In the genomic region with DNA sequence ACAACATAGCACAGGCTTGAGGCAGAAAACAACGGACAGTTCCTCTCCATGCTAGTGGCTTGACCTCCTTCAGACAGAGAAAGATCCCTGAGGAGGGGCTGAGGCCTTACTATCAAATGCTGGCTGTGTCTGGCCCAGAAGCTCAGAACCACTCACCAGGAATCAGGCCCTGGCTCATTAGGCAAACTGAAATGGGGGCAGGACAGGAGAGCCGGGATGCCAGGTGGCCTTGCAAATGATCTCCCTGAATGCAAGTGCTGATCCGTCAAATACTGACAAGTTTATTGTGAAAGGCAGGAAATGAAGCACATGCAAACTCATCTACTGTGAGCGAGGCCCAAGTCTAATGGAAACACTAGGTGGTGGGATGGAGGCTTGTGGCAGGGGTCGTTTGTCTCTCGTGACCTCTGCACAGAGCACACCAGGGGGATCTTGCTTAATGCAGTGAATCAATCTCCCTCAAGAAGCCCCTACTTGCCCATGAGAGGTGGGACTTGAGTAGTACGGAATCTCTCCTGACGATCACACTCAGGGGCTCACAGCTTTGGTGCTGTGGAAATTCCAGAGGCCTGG, we compare ENCODE assay signal across 30 mouse cellular contexts. TPM values are rescaled to one million over a fixed set of nuclear protein-coding genes. Genes with fewer than 3 reads are reported as not detected.
DNase-seq lines count a peak whose midpoint lies in the region; ATAC-seq lines count a peak whose summit lies in the region.
"Had no signal": no experiment of that assay in that cellular context is flagged by ENCODE, and none has a peak within 500 bp of the region (broad histone marks: within the 10 kb centered on the region; RNA-seq: fewer than 3 reads in every experiment).

No protein-coding gene starts in this region.

- 24% methylated on average over 8 of the region's 8 CpGs for WGBS in forebrain, embryonic 12.5 days
- WGBS in forebrain, embryonic 10.5 days, result 32% methylated on average over 8 of the region's 8 CpGs
- 17% methylated on average over 8 of the region's 8 CpGs for WGBS in kidney, embryonic 15.5 days

- no peaks in the 10 kb centered on the region for H3K36me3 ChIP-seq in forebrain, embryonic 12.5 days (replicated peaks)
- H3K36me3 ChIP-seq in forebrain, embryonic 10.5 days (replicated peaks), result no peaks in the 10 kb centered on the region
- no peaks in the 10 kb centered on the region for H3K36me3 ChIP-seq in kidney, embryonic 15.5 days
- H3K36me3 ChIP-seq: embryonic facial prominence, embryonic 13.5 days; forebrain, embryonic 15.5 days; liver, embryonic 13.5 days had no signal

- peaks cover 7% of the 10 kb centered on the region; the same call in 1 of the 2 replicates for H3K27me3 ChIP-seq in forebrain, embryonic 12.5 days
- H3K27me3 ChIP-seq in forebrain, embryonic 10.5 days (ENCODE audit: poor library complexity, severe bottlenecking), result peaks cover 9% of the 10 kb centered on the region; the same call in 1 of the 2 replicates
- peaks cover 5% of the 10 kb centered on the region; the same call in 1 of the 2 replicates for H3K27me3 ChIP-seq in kidney, embryonic 15.5 days
- H3K27me3 ChIP-seq: forebrain, embryonic 15.5 days; liver, embryonic 13.5 days had no signal

- DNase-seq in forebrain, embryonic 10.5 days (ENCODE audit: extremely low spot score, low spot score), result no peak
- no peak for DNase-seq in kidney, adult 8-10 months
- peak; percentile 53 for DNase-seq in Muller cell, postnatal 12 days (ENCODE audit: inconsistent ontology term)
- DNase-seq in embryo, embryonic 9.5 days (ENCODE audit: extremely low spot score), result peak; percentile 36
- no peak for DNase-seq in gastrocnemius, postnatal 10 days
- DNase-seq: adrenal gland, postnatal 25 days; cerebellum, adult 9-10 months; gastrocnemius, postnatal 25 days; heart, postnatal 36 days; kidney, adult 11 months; layer of hippocampus, adult 9-11 months; liver, embryonic 13.5 days; lung, embryonic 14.5 days; lung, postnatal 36 days; right cerebral cortex, postnatal 25 days; spleen, adult 18-20 months; thymus, postnatal 14 days had no signal

- no peak overlapping the region for H3K4me2 ChIP-seq in forebrain, embryonic 12.5 days
- H3K4me2 ChIP-seq in kidney, embryonic 15.5 days, result no peak overlapping the region
- H3K4me2 ChIP-seq: embryonic facial prominence, embryonic 13.5 days; forebrain, embryonic 15.5 days; liver, embryonic 13.5 days; lung, embryonic 14.5 days had no signal

- H3K9me3 ChIP-seq in forebrain, embryonic 12.5 days, result no peaks in the 10 kb centered on the region
- H3K9me3 ChIP-seq in forebrain, embryonic 10.5 days, result no peaks in the 10 kb centered on the region
- no peaks in the 10 kb centered on the region for H3K9me3 ChIP-seq in kidney, embryonic 15.5 days (replicated peaks)
- H3K9me3 ChIP-seq: embryonic facial prominence, embryonic 13.5 days; forebrain, embryonic 15.5 days; liver, embryonic 13.5 days had no signal

- no peak overlapping the region for H3K4me3 ChIP-seq in forebrain, embryonic 12.5 days (replicated peaks)
- no peak overlapping the region for H3K4me3 ChIP-seq in forebrain, embryonic 10.5 days
- no peak overlapping the region for H3K4me3 ChIP-seq in kidney, embryonic 15.5 days (replicated peaks)
- H3K4me3 ChIP-seq: embryonic facial prominence, embryonic 13.5 days; forebrain, embryonic 15.5 days; liver, embryonic 13.5 days had no signal

- peaks cover 7% of the 10 kb centered on the region for H3K4me1 ChIP-seq in forebrain, embryonic 12.5 days
- H3K4me1 ChIP-seq in forebrain, embryonic 10.5 days, result peaks cover 12% of the 10 kb centered on the region
- no peaks in the 10 kb centered on the region for H3K4me1 ChIP-seq in kidney, embryonic 15.5 days
- H3K4me1 ChIP-seq: embryonic facial prominence, embryonic 13.5 days; liver, embryonic 13.5 days had no signal

- H3K9ac ChIP-seq in forebrain, embryonic 12.5 days, result no peak overlapping the region
- H3K9ac ChIP-seq in kidney, embryonic 15.5 days, result no peak overlapping the region
- H3K9ac ChIP-seq: embryonic facial prominence, embryonic 13.5 days; forebrain, embryonic 15.5 days; liver, embryonic 13.5 days; lung, embryonic 14.5 days had no signal

- 0 out of 2 replicates have a peak, but pooled peaks have one; percentile 27 for ATAC-seq in forebrain, embryonic 12.5 days (ENCODE audit: low FRiP score)
- ATAC-seq in kidney, embryonic 15.5 days (replicated peaks; ENCODE audit: low FRiP score), result peak; percentile 64
- no peak for ATAC-seq in megakaryocyte progenitor cell, adult 5-6 weeks (replicated peaks; ENCODE audit: poor library complexity)
- ATAC-seq: forebrain, embryonic 15.5 days; midbrain, embryonic 16.5 days had no signal

- 0 out of 2 replicates have a peak overlapping the region, but pooled peaks have one; percentile 6 for H3K27ac ChIP-seq in forebrain, embryonic 12.5 days
- no peak overlapping the region for H3K27ac ChIP-seq in forebrain, embryonic 10.5 days
- H3K27ac ChIP-seq in kidney, embryonic 15.5 days, result no peak overlapping the region
- H3K27ac ChIP-seq: embryonic facial prominence, embryonic 13.5 days; forebrain, embryonic 15.5 days; liver, embryonic 13.5 days had no signal

RNA-seq across cellular contexts. Expression of a gene that starts 35.5 kb away (rescaled TPM):
- 0.13 and 0.50 TPM in 2 replicates for polyA plus RNA-seq in forebrain, embryonic 12.5 days (2016; fragmentation: Nextera tagmentation; extraction: Ambion mirVana)
- polyA plus RNA-seq in forebrain, embryonic 10.5 days (2016; fragmentation: Nextera tagmentation; extraction: Ambion mirVana), result 0.09 and 0.10 TPM in 2 replicates
- polyA plus RNA-seq in kidney, embryonic 15.5 days (2015; fragmentation: Nextera tagmentation; extraction: Ambion mirVana), result 0.36 TPM in 2 replicates
- not detected for total RNA-seq in gastrocnemius, postnatal 10 days (2021)
- not detected in 2 replicates for total RNA-seq in megakaryocyte progenitor cell, adult 5-6 weeks (2015)
- total RNA-seq in megakaryocyte progenitor cell, adult 5-6 weeks (2017), result not detected in 2 replicates
- total RNA-seq: adrenal gland, postnatal 25 days; gastrocnemius, postnatal 25 days; megakaryocyte-erythroid progenitor cell, adult 5-6 weeks; neutrophil, adult 5-6 weeks had no signal
- polyA plus RNA-seq: liver, embryonic 13.5 days had no signal

RNA-seq across cellular contexts. Expression of a gene that starts 36.7 kb away (rescaled TPM):
- polyA plus RNA-seq in forebrain, embryonic 12.5 days (2016; fragmentation: Nextera tagmentation; extraction: Ambion mirVana), result 0.08 and 0.14 TPM in 2 replicates
- polyA plus RNA-seq in forebrain, embryonic 10.5 days (2016; fragmentation: Nextera tagmentation; extraction: Ambion mirVana), result not detected in 2 replicates
- polyA plus RNA-seq in kidney, embryonic 15.5 days (2015; fragmentation: Nextera tagmentation; extraction: Ambion mirVana), result not detected in 2 replicates
- not detected for total RNA-seq in gastrocnemius, postnatal 10 days (2021)
- not detected in 2 replicates for total RNA-seq in megakaryocyte progenitor cell, adult 5-6 weeks (2015)
- not detected in 2 replicates for total RNA-seq in megakaryocyte progenitor cell, adult 5-6 weeks (2017)
- total RNA-seq: adrenal gland, postnatal 25 days; gastrocnemius, postnatal 25 days; heart, adult 8-10 months; heart, postnatal 36 days; megakaryocyte-erythroid progenitor cell, adult 5-6 weeks; neutrophil, adult 5-6 weeks had no signal
- polyA plus RNA-seq: heart, embryonic 14.5 days; liver, embryonic 13.5 days; lung, embryonic 14.5 days had no signal

RNA-seq across cellular contexts. Expression of a gene that starts 40.9 kb away (rescaled TPM):
- polyA plus RNA-seq in forebrain, embryonic 12.5 days (2016; fragmentation: Nextera tagmentation; extraction: Ambion mirVana), result not detected in 2 replicates
- polyA plus RNA-seq in forebrain, embryonic 10.5 days (2016; fragmentation: Nextera tagmentation; extraction: Ambion mirVana), result not detected in 2 replicates
- not detected in 2 replicates for polyA plus RNA-seq in kidney, embryonic 15.5 days (2015; fragmentation: Nextera tagmentation; extraction: Ambion mirVana)
- total RNA-seq in gastrocnemius, postnatal 10 days (2021), result not detected
- total RNA-seq in megakaryocyte progenitor cell, adult 5-6 weeks (2015), result not detected in 2 replicates
- not detected in 2 replicates for total RNA-seq in megakaryocyte progenitor cell, adult 5-6 weeks (2017)
- total RNA-seq: adrenal gland, postnatal 25 days; gastrocnemius, postnatal 25 days; heart, adult 8-10 months; heart, postnatal 36 days; left cerebral cortex, postnatal 25 days; megakaryocyte-erythroid progenitor cell, adult 5-6 weeks; neutrophil, adult 5-6 weeks had no signal
- polyA plus RNA-seq: embryonic facial prominence, embryonic 13.5 days; heart, embryonic 14.5 days; large intestine, adult 2 months; limb, embryonic 14.5 days; liver, embryonic 13.5 days; lung, embryonic 14.5 days had no signal

Comparison
In these comparisons a context has a peak if more than half of its experiments do, and no peak if none do; other contexts are left out.
1. DNase-seq: peak in Muller cell, postnatal 12 days (single experiment) and embryo, embryonic 9.5 days (single experiment); none in forebrain, embryonic 10.5 days (single experiment), kidney, adult 8-10 months (0 of 2) and gastrocnemius, postnatal 10 days (single experiment).